Comparison of ENCODE assay signal across 8 mouse cellular contexts in the genomic region with DNA sequence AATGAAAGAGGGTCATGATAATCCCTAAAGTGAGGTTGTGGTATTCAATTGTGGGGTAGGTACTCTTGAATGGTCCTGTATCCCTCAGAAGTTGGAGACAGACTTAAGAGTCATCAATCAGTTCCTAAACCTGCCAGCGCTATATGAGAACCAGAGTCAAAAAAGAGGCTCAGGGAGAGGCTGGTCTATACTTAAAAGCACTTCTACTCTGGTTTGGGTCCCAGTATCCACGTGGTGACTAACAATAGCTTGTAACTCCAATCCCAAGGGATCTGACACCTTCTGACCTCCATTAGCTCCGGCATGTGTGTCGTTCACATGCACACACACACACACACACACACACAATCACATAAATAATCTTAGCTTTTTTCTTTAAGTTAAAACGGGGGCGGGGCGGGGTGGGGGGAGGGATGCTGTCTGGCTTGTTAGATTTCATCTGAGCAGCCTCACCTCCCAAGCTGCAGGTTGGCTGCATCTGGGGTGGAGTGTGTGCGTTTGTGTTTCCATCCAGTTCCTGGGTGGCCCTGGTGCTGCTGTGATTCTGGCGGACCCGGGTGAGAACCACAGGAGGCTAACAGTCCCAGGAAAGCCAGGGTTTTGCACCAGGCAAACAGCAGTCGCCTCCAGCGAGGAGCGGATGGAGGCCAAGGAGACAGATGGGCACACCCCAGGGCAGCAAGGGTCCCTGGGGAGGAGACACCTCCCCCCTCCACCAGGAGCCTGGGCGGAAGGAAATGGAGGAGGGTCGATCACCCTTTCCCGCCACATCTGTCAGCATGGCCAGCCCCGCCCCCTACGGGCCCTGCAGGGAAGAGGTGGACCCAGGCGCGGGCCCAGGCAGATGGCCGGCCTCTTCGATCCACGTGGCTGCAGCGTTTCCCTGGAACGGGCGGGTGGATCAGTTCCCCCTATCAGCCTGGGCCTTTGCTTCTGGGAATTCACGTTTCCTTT. TPM values are rescaled to one million over a fixed set of nuclear protein-coding genes. Genes with fewer than 3 reads are reported as not detected.
A peak's percentile ranks its signal among the peaks of the same experiment; 100 is the strongest.
DNase-seq lines count a peak whose midpoint lies in the region; ATAC-seq and TF ChIP-seq lines count a peak whose summit lies in the region.

No protein-coding gene starts in this region.

- peaks cover 5% of the 10 kb centered on the region; the same call in 1 of the 2 replicates for H3K9me3 ChIP-seq in E14TG2a.4 (ENCODE audit: low read length)
- H3K9me3 ChIP-seq in erythroblast, embryonic 14.5 days (ENCODE audit: control insufficient read depth, low read length), result no peaks in the 10 kb centered on the region
- no peaks in the 10 kb centered on the region for H3K9me3 ChIP-seq in heart, embryonic 16.5 days (replicated peaks; ENCODE audit: control insufficient read depth, low read length)

- 3% methylated on average over 26 of the region's 27 CpGs for WGBS in heart, embryonic 16.5 days

- H3K36me3 ChIP-seq in E14TG2a.4 (ENCODE audit: insufficient read depth, low read length), result no peaks in the 10 kb centered on the region
- no peaks in the 10 kb centered on the region for H3K36me3 ChIP-seq in erythroblast, embryonic 14.5 days (ENCODE audit: control insufficient read depth)
- no peaks in the 10 kb centered on the region for H3K36me3 ChIP-seq in heart, embryonic 16.5 days (ENCODE audit: control insufficient read depth, insufficient read depth)

- H3K27me3 ChIP-seq in E14TG2a.4 (ENCODE audit: insufficient read depth, low read length), result peaks cover 78% of the 10 kb centered on the region
- peaks cover 11% of the 10 kb centered on the region for H3K27me3 ChIP-seq in erythroblast, embryonic 14.5 days (ENCODE audit: control insufficient read depth)
- no peaks in the 10 kb centered on the region for H3K27me3 ChIP-seq in heart, embryonic 16.5 days (ENCODE audit: control insufficient read depth, insufficient read depth, low read length)

- ATAC-seq in heart, embryonic 16.5 days (replicated peaks; ENCODE audit: extremely low read depth, insufficient read depth, low FRiP score), result peak; percentile 63

- peaks cover 85% of the 10 kb centered on the region for H3K4me1 ChIP-seq in E14TG2a.4 (replicated peaks; ENCODE audit: low read depth, low read length)
- H3K4me1 ChIP-seq in erythroblast, embryonic 14.5 days (ENCODE audit: control insufficient read depth), result peaks cover 71% of the 10 kb centered on the region
- peaks cover 36% of the 10 kb centered on the region for H3K4me1 ChIP-seq in heart, embryonic 16.5 days (ENCODE audit: control insufficient read depth, insufficient read depth, low read length)

- no peak for TF ChIP-seq POLR2A in brain, embryonic 14.5 days (IDR thresholded peaks at IDR 0.05; ENCODE audit: borderline replicate concordance, extremely low read depth, insufficient read depth, insufficient read length, poor library complexity, severe bottlenecking)

- peak overlapping the region; percentile 58 for H3K9ac ChIP-seq in heart, embryonic 16.5 days (ENCODE audit: low read length)

- H3K4me2 ChIP-seq in heart, embryonic 16.5 days (ENCODE audit: low read depth, low read length), result peak overlapping the region; percentile 59

- peak overlapping the region; percentile 60 for H3K4me3 ChIP-seq in E14TG2a.4 (replicated peaks; ENCODE audit: low read length)
- peak overlapping the region; percentile 64 for H3K4me3 ChIP-seq in erythroblast, embryonic 14.5 days (replicated peaks)
- peak overlapping the region; percentile 30 for H3K4me3 ChIP-seq in heart, embryonic 16.5 days (ENCODE audit: low read length)

- H3K27ac ChIP-seq in heart, embryonic 16.5 days (ENCODE audit: low read length), result peak overlapping the region; percentile 57

- no peak for TF ChIP-seq CTCF in E14TG2a.4 (conservative IDR thresholded peaks at IDR 0.05; ENCODE audit: low read length)
- no peak for TF ChIP-seq CTCF in brain, embryonic 14.5 days (IDR thresholded peaks at IDR 0.05; ENCODE audit: borderline replicate concordance, extremely low read depth, insufficient read depth, insufficient read length)

- DNase-seq in brain, embryonic 14.5 days (ENCODE audit: low read depth), result peak; percentile 90
- peak; percentile 88 for DNase-seq in kidney, postnatal 14 days
- DNase-seq in lung, postnatal 14 days, result peak; percentile 82
- DNase-seq in retina, embryonic 14.5 days (ENCODE audit: low spot score), result peak; percentile 87
- peak; percentile 64 for DNase-seq in urinary bladder, adult 2 months (ENCODE audit: low spot score)

RNA-seq across cellular contexts. Expression of gene Fgd2, which starts 37.0 kb away (rescaled TPM):
- polyA plus RNA-seq in brain, embryonic 14.5 days (2012; rRNA removed), result 6.1 and 6.4 TPM in 2 replicates
- 0.17 and 0.28 TPM in 2 replicates for polyA plus RNA-seq in erythroblast, embryonic 14.5 days (2012)
- 4.8 and 4.9 TPM in 2 replicates for polyA plus RNA-seq in heart, embryonic 16.5 days (2015; fragmentation: Nextera tagmentation; extraction: Ambion mirVana)
- 19.0 and 26.4 TPM in 2 replicates for polyA plus RNA-seq in urinary bladder, adult 2 months (2012; rRNA removed)

RNA-seq across cellular contexts. Expression of gene Mtch1, which starts 50.0 kb away (rescaled TPM):
- 698 and 767 TPM in 2 replicates for polyA plus RNA-seq in brain, embryonic 14.5 days (2012; rRNA removed)
- polyA plus RNA-seq in erythroblast, embryonic 14.5 days (2012), result 10.3 and 12.7 TPM in 2 replicates
- 220 and 273 TPM in 2 replicates for polyA plus RNA-seq in heart, embryonic 16.5 days (2015; fragmentation: Nextera tagmentation; extraction: Ambion mirVana)
- polyA plus RNA-seq in urinary bladder, adult 2 months (2012; rRNA removed), result 263 and 279 TPM in 2 replicates

Comparison
In these comparisons a context has a peak if more than half of its experiments do, and no peak if none do; other contexts are left out.
1. Peak in every context shown above with its lines: DNase-seq, ATAC-seq, H3K4me3 ChIP-seq and H3K27ac ChIP-seq.
2. RNA of gene Mtch1, which starts 50.0 kb away (polyA plus RNA-seq): 698 to 767 TPM in brain, embryonic 14.5 days, 263 to 279 TPM in urinary bladder, adult 2 months and 220 to 273 TPM in heart, embryonic 16.5 days; 10.3 to 12.7 TPM in erythroblast, embryonic 14.5 days; every median in the first group is over 10 times any median in the second.